Mouse (Mus musculus) forebrain, postnatal 0 days (tissue): ENCODE measurements around the gene Rpl13. TPM values are rescaled to one million over a fixed set of nuclear protein-coding genes. Genes with fewer than 3 reads are reported as not detected.

Experiments
- ATAC-seq: fragments of 200-750 bp; cut with Nextera tagmentation; 2 replicates; pipeline ENCODE4 v1.8.0; 2017; ENCODE audit warnings: mild to moderate bottlenecking, moderate library complexity
- DNase-seq: peaks from one replicate; pipeline ENCODE4 v3.0.0-alpha.2; 2015
- H3K27ac ChIP-seq: fragments of 300-500 bp; sonication (generic); 2 replicates; pipeline ENCODE4 v1.5.1; 2014; ENCODE audit warnings: low read depth, mild to moderate bottlenecking, antibody characterized with exemption, low read length, moderate library complexity, mixed read lengths
- H3K27me3 ChIP-seq: fragments of 300-500 bp; sonication (generic); 2 replicates; pipeline ENCODE4 v1.6.1; 2014; ENCODE audit warnings: mild to moderate bottlenecking, low read length, mixed read lengths; ENCODE audit not compliant: insufficient read depth
- H3K36me3 ChIP-seq: fragments of 300-500 bp; sonication (generic); 2 replicates; pipeline ENCODE4 v1.6.1; 2014; ENCODE audit warnings: mild to moderate bottlenecking, moderate library complexity; ENCODE audit not compliant: insufficient read depth
- H3K4me1 ChIP-seq: fragments of 300-500 bp; sonication (generic); 2 replicates; pipeline ENCODE4 v1.6.1; 2014; ENCODE audit warnings: antibody characterized with exemption; ENCODE audit not compliant: insufficient read depth
- H3K4me2 ChIP-seq: fragments of 300-500 bp; sonication (generic); 2 replicates; pipeline ENCODE4 v1.6.1; 2014; ENCODE audit warnings: low read depth, mild to moderate bottlenecking, moderate library complexity
- H3K4me3 ChIP-seq: fragments of 300-500 bp; sonication (generic); 2 replicates; pipeline ENCODE4 v1.5.1; 2014; ENCODE audit warnings: low read depth, low read length, mixed read lengths
- H3K9ac ChIP-seq: fragments of 300-500 bp; sonication (generic); 2 replicates; pipeline ENCODE4 v1.6.1; 2014; ENCODE audit warnings: mild to moderate bottlenecking
- H3K9me3 ChIP-seq: fragments of 300-500 bp; sonication (generic); 2 replicates; pipeline ENCODE4 v1.6.1; 2016; ENCODE audit warnings: low read length
- CTCF ChIP-seq: sonication (generic); IDR thresholded peaks from 2 replicates; pipeline ENCODE4 v1.5.1; 2016; ENCODE audit warnings: antibody characterized with exemption, control low read depth, low read depth
- WGBS: fragments of 180-500 bp; shearing (Covaris S2); extraction: QIAGEN DNeasy Blood & Tissue Kit; methylation state at CpG from one replicate; pipeline ENCODE4 v1.1.7; 2014; 5-methylcytosine and 5-hydroxymethylcytosine counted together
- polyA plus RNA-seq: library from polyadenylated mRNA; unstranded; fragments of >200 nt; fragmentation: Nextera tagmentation; extraction: Ambion mirVana; gene quantifications from 2 replicates; pipeline ENCODE4 v1.2.1, GENCODE M21; 2015
- total RNA-seq: library from RNA; depleted of rRNA; stranded (reverse); fragments of >200 nt; gene quantifications from 2 replicates; pipeline ENCODE4 v1.2.3, GENCODE M21; 2014

Rpl13 gene
- total and polyA plus RNA-seq, 2 experiments from 2014 or later = 944 to 2,315 TPM

GRCm38 (mm10) chr8:123071176-123071575 lies 31.0 kb upstream of the Rpl13 start:
- Histone ChIP-seq H3K9me3 (no peaks in the 10 kb centered on the region), H3K27ac (no peak overlapping the region), H3K36me3 (peaks cover 33% of the 10 kb centered on the region), H3K4me2 (no peak overlapping the region), H3K27me3 (no peaks in the 10 kb centered on the region), H3K4me1 (peaks cover 8% of the 10 kb centered on the region; the same call in 1 of the 2 replicates), H3K4me3 (no peak overlapping the region), H3K9ac (no peak overlapping the region)
- no peak for TF ChIP-seq CTCF
- no peak for ATAC-seq
- DNase-seq = no peak
- 64% methylated on average over 4 of the region's 4 CpGs for WGBS

GRCm38 (mm10) chr8:123077213-123077612 lies 24.9 kb upstream of the Rpl13 start:
- DNase-seq = no peak
- Histone ChIP-seq H3K4me2 (no peak overlapping the region), H3K4me3 (no peak overlapping the region), H3K9ac (no peak overlapping the region), H3K27ac (no peak overlapping the region), H3K36me3 (peaks cover 77% of the 10 kb centered on the region), H3K27me3 (no peaks in the 10 kb centered on the region), H3K4me1 (no peaks in the 10 kb centered on the region), H3K9me3 (no peaks in the 10 kb centered on the region)
- no peak for ATAC-seq
- 94% methylated on average over 6 of the region's 6 CpGs for WGBS
- no peak for TF ChIP-seq CTCF

- Histone ChIP-seq H3K4me3 (no peak overlapping the region), H3K27ac (no peak overlapping the region), H3K4me2 (no peak overlapping the region), H3K9me3 (no peaks in the 10 kb centered on the region), H3K27me3 (no peaks in the 10 kb centered on the region), H3K36me3 (peaks cover 92% of the 10 kb centered on the region), H3K9ac (no peak overlapping the region), H3K4me1 (no peaks in the 10 kb centered on the region)
- DNase-seq = no peak
- no peak for TF ChIP-seq CTCF
- 84% methylated on average over 6 of the region's 6 CpGs for WGBS
- ATAC-seq = no peak
Observed at GRCm38 (mm10) chr8:123082993-123083392, 19.2 kb upstream of the Rpl13 start.

DNA sequence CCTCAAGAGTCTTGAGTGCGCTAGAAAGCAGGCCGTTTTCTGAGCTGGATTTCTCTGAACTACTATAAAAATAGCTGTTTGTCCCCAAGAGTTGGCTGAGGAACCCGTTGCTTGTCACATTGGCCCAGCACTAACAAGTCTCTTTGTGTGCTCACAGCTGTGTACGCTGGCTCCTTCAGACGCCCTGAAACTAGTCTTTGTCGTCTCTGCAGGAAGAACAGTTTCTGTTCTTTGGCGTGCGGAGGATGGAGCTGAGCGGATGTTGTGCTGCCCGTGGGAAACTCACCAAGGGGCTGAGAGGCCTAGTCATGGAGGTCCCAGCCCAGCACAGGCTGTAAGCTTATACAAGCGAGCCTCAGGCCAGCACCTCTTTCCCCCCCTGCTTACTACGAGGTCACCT lies 18.5 kb upstream of the Rpl13 start:
- peaks cover 94% of the 10 kb centered on the region for H3K36me3 ChIP-seq
- H3K4me2 ChIP-seq = no peak overlapping the region
- no peaks in the 10 kb centered on the region for H3K27me3 ChIP-seq
- TF ChIP-seq CTCF = no peak
- DNase-seq (no peak), ATAC-seq (peak; percentile 76)
- no peak overlapping the region for H3K9ac ChIP-seq
- H3K4me3 ChIP-seq = no peak overlapping the region
- WGBS = 80% methylated on average over 12 of the region's 12 CpGs
- no peaks in the 10 kb centered on the region for H3K9me3 ChIP-seq
- H3K27ac ChIP-seq = no peak overlapping the region
- H3K4me1 ChIP-seq = no peaks in the 10 kb centered on the region

DNA sequence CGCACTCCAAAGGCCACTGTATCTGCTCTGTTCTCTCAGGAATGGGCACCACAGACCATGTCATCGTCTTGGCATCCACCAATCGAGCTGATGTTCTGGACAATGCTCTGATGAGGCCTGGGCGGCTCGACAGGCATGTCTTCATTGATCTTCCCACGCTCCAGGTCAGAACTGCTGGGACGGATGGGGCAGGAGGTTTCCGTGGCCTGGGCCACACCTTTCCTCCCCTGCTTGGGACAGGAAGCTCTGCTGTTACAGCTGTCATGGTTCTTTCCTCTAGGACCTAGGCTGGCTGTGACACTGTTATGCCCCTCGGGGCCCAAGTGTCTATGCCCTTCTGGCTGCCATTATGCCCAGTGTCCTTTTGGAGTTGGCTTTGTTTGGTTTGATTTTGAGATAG lies 14.9 kb upstream of the Rpl13 start:
- no peak for DNase-seq
- no peak overlapping the region for H3K4me2 ChIP-seq
- TF ChIP-seq CTCF = no peak
- H3K9ac ChIP-seq = no peak overlapping the region
- H3K27ac ChIP-seq = no peak overlapping the region
- H3K9me3 ChIP-seq = no peaks in the 10 kb centered on the region
- H3K27me3 ChIP-seq = no peaks in the 10 kb centered on the region
- WGBS = 93% methylated on average over 9 of the region's 9 CpGs
- H3K4me1 ChIP-seq = no peaks in the 10 kb centered on the region
- H3K4me3 ChIP-seq = no peak overlapping the region
- H3K36me3 ChIP-seq = peaks cover 96% of the 10 kb centered on the region
- ATAC-seq = no peak

GRCm38 (mm10) chr8:123097216-123097615 lies 4.9 kb upstream of the Rpl13 start:
- no peak overlapping the region for H3K4me2 ChIP-seq
- no peak for TF ChIP-seq CTCF
- no peaks in the 10 kb centered on the region for H3K4me1 ChIP-seq
- no peak for DNase-seq
- no peaks in the 10 kb centered on the region for H3K27me3 ChIP-seq
- H3K9ac ChIP-seq = no peak overlapping the region
- no peak overlapping the region for H3K4me3 ChIP-seq
- H3K9me3 ChIP-seq = no peaks in the 10 kb centered on the region
- WGBS = 88% methylated on average over 11 of the region's 11 CpGs
- no peak overlapping the region for H3K27ac ChIP-seq
- ATAC-seq = peak; percentile 35; the same call in 1 of the 2 replicates
- peaks cover 41% of the 10 kb centered on the region for H3K36me3 ChIP-seq

DNA sequence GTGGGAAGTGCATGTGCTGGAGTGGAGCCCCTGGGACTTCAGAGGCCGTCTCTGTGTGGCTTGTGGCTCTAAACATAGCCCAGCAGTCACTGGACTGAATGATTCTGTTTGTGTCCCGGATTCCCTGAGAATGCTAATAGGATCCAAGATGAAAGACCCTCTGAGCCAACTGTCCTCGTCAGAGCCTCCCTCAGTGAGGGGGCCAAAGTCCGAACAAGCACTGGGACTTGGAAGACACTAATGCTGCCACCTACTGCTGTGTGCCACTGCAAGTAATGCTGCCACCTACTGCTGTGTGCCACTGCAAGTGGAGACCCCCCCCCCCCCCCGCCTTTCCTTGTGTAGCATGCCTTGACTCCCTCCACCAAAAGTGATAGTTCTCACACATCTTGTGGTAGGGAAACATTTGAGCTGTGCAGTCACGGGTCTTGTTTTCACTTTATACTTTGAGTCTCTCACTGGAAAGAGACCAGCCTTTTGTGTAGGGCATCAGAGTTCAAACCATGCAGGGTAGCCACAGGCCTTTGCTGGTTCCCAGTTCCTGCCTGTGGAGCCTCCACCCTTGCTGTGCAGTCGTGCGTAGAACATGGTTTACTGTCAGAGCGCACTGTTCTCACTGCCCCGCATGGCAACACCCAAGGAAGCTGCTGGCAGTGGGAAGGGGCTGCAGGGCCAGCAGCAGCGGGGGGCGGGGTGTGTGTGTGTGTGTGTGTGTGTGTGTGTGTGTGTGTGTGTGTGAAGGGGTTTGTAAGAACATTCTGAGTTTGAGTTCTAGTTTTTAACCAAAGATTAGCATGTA lies 4.2 kb upstream of the Rpl13 start:
- Histone ChIP-seq H3K4me3 (no peak overlapping the region), H3K36me3 (peaks cover 36% of the 10 kb centered on the region), H3K9ac (no peak overlapping the region), H3K4me2 (no peak overlapping the region), H3K27ac (no peak overlapping the region), H3K9me3 (no peaks in the 10 kb centered on the region), H3K27me3 (no peaks in the 10 kb centered on the region), H3K4me1 (no peaks in the 10 kb centered on the region)
- peak; percentile 25 for ATAC-seq
- WGBS = 72% methylated on average over 12 of the region's 12 CpGs
- peak; percentile 32; the same call in 1 of the 2 replicates for TF ChIP-seq CTCF
- DNase-seq = no peak
